Mouse (Mus musculus): ENCODE results near the gene Npm1. TPM values are rescaled to one million over a fixed set of nuclear protein-coding genes. Genes with fewer than 3 reads are reported as not detected.

The Npm1 gene
- polyA plus RNA-seq, 1 experiment from 2014 or later, result 908 TPM

GRCm38 (mm10) chr11:33179802-33180201 is 16.8 kb upstream of the Npm1 start:
- CTCF ChIA-PET, result interaction anchor here (1.5 to 3.0 kb wide), 3 partner anchors 111 to 434 kb away, joined by 3 to 15 read pairs (median 8); no protein-coding TSS in a partner anchor
- TF ChIP-seq CTCF (IDR thresholded peaks at IDR 0.05), result no peak
- POLR2A ChIA-PET, result no interaction called here
- no peak for ATAC-seq
- DNase-seq (ENCODE audit: low read depth, low spot score), result no peak
- in situ Hi-C loops (cut with MboI; ENCODE audit: low pct_unique_long_range_greater_than_20kb), result loop anchor here (5.0 kb wide), 4 partner anchors 117 to 542 kb away; no protein-coding TSS in a partner anchor
- peaks cover 10% of the 10 kb centered on the region for H3K27me3 ChIP-seq

GRCm38 (mm10) chr11:33176525-33177245 is 13.7 kb upstream of the Npm1 start:
- POLR2A ChIA-PET, result no interaction called here
- peak; percentile 92 for TF ChIP-seq CTCF (IDR thresholded peaks at IDR 0.05)
- in situ Hi-C loops (cut with MboI; ENCODE audit: low pct_unique_long_range_greater_than_20kb), result loop anchor here (5.0 kb wide), 4 partner anchors 121 to 546 kb away; no protein-coding TSS in a partner anchor
- CTCF ChIA-PET, result interaction anchor here (0.9 to 3.6 kb wide), 8 partner anchors 9 to 122 kb away, joined by 3 to 62 read pairs (median 3); no protein-coding TSS in a partner anchor
- DNase-seq (ENCODE audit: low read depth, low spot score) (no peak), ATAC-seq (peak; percentile 88)
- H3K27me3 ChIP-seq, result peaks cover 28% of the 10 kb centered on the region

- TF ChIP-seq CTCF (IDR thresholded peaks at IDR 0.05), result no peak
- no peak for ATAC-seq
- POLR2A ChIA-PET, result interaction anchor here (0.9 kb wide), 1 partner anchor 121 kb away, joined by 3 read pairs; no protein-coding TSS in a partner anchor
- CTCF ChIA-PET, result interaction anchor here (0.9 to 3.6 kb wide), 4 partner anchors 108 to 120 kb away, joined by 3 to 62 read pairs (median 12); no protein-coding TSS in a partner anchor
- DNase-seq (ENCODE audit: low read depth, low spot score), result no peak
- H3K27me3 ChIP-seq, result peaks cover 37% of the 10 kb centered on the region
- in situ Hi-C loops (cut with MboI; ENCODE audit: low pct_unique_long_range_greater_than_20kb), result loop anchor here (5.0 kb wide), 4 partner anchors 122 to 547 kb away; no protein-coding TSS in a partner anchor
These were observed 12.8 kb upstream of the Npm1 start for GRCm38 (mm10) chr11:33175768-33176167.

DNA sequence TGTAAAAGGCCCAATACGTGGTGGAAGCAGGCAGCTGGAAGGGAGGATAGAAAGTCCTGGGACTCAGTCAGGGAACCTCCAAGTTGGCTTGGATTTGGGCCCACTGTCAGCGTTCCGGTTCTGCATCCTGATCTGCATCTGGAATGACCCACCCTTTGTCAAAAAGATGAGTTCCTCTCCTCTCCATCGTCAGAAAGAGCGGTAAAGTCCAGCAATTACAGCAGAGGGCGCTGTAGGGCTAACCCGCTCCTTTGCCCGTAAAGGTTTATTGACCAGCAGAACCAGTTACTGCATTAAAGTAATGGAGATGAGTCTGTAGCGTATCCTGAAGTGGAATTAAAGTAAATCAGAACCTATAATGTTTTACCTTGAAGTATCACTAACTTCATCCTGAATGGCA is 7.5 kb upstream of the Npm1 start:
- ATAC-seq, result no peak
- in situ Hi-C loops (cut with MboI; ENCODE audit: low pct_unique_long_range_greater_than_20kb), result no loop called here
- TF ChIP-seq CTCF (IDR thresholded peaks at IDR 0.05), result peak; percentile 84
- no peak for DNase-seq (ENCODE audit: low read depth, low spot score)
- H3K27me3 ChIP-seq, result peaks cover 49% of the 10 kb centered on the region
- CTCF ChIA-PET, result interaction anchor here (1.0 to 1.5 kb wide), 2 partner anchors 123 to 126 kb away, joined by 3 to 5 read pairs; no protein-coding TSS in a partner anchor
- POLR2A ChIA-PET, result no interaction called here

GRCm38 (mm10) chr11:33162211-33162997 is 602 bp downstream of the Npm1 start:
- DNase-seq (ENCODE audit: low read depth, low spot score) (no peak), ATAC-seq (peak; percentile 46)
- TF ChIP-seq CTCF (IDR thresholded peaks at IDR 0.05), result no peak
- ChIA-PET POLR2A (no interaction called here), CTCF (no interaction called here)
- peaks cover 6% of the 10 kb centered on the region for H3K27me3 ChIP-seq
- in situ Hi-C loops (cut with MboI; ENCODE audit: low pct_unique_long_range_greater_than_20kb), result no loop called here

DNA sequence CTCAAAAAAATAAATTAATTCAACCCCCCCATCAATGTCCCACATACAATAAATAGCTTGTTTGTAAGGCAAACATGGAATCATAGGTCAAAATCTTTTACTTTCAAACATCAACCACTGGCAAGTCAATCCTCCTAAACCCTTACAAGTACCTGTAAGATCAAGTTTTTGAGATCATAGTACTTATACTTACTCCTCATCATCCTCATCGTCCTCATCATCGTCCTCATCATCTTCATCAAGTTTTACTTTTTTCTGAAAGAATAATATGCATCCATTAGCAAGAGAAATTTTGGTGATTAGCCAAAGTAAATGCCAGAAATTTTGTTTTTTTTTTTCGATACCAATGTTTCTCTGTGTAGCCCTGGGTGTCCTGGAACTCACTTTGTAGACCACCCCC is 3.3 kb downstream of the Npm1 start:
- no peak for TF ChIP-seq CTCF (IDR thresholded peaks at IDR 0.05)
- in situ Hi-C loops (cut with MboI; ENCODE audit: low pct_unique_long_range_greater_than_20kb), result no loop called here
- ChIA-PET CTCF (no interaction called here), POLR2A (no interaction called here)
- ATAC-seq (no peak), DNase-seq (ENCODE audit: low read depth, low spot score) (no peak)
- no peaks in the 10 kb centered on the region for H3K27me3 ChIP-seq

DNA sequence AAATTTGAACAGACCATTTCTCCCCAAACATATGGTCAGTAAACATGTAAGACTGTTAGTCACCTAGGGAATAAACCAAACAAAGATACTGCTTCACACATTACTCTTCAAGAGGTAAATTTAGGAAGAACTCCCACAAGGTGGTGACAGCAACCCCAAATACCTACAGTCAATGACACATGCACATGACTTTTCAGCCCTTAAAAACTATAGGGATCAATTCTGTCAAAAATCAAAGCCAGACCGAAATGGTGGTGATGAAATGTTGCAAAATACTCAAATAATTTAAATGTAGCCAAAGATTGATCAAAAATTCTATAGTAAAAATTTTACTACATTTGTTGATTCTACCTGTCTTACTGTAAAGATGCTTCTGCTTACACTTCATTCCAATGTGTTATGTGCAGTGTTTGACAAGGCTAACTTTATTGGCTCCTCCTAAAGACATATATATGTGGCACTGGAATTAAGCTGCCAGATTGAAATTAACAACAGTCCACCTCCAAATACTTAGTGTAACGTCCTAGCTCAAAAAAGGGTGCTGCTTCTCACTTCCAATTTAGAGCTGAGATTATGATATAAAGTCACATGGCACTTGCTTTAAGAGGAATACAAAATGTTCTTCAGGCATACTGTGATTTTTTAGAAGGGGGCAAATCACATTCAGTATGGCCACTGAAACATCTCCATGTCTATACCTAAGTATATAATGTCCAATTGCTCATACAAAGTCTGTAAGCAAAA is 5.4 kb downstream of the Npm1 start:
- TF ChIP-seq CTCF (IDR thresholded peaks at IDR 0.05), result no peak
- DNase-seq (ENCODE audit: low read depth, low spot score) (no peak), ATAC-seq (no peak)
- ChIA-PET POLR2A (no interaction called here), CTCF (interaction anchor here (0.9 kb wide), 1 partner anchor 9 kb away, joined by 3 read pairs; no protein-coding TSS in a partner anchor)
- H3K27me3 ChIP-seq, result no peaks in the 10 kb centered on the region
- in situ Hi-C loops (cut with MboI; ENCODE audit: low pct_unique_long_range_greater_than_20kb), result no loop called here

DNA sequence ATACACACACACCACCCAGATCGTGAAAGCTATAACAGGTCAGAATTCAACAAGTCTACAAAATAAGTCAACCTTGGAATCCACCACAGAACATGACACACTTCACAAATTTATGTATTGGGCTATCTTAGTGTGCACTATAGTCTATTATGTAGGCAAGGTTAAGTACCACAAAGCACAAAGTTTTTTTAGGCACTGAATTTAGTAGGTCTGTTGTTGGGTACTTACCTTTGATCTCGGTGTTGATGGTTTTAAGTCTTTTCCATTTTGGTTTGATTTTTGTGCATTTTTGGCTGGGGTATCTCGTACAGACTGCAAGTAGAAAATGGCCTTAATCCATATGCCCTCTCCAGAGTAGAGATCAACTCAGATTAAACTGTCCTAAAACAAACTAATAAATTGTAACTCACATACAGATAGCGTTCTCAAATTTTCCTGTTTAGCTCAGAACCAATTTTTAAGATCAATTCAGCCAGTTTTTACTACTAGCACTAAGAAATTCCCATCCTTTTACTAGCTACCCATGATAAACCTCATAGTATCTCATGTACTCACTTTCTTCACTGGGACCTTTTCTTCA is 6.5 kb downstream of the Npm1 start:
- in situ Hi-C loops (cut with MboI; ENCODE audit: low pct_unique_long_range_greater_than_20kb), result no loop called here

GRCm38 (mm10) chr11:33154459-33154858 is 8.5 kb downstream of the Npm1 start:
- DNase-seq (ENCODE audit: low read depth, low spot score) (no peak), ATAC-seq (no peak)
- ChIA-PET CTCF (no interaction called here), POLR2A (no interaction called here)
- H3K27me3 ChIP-seq, result no peaks in the 10 kb centered on the region
- in situ Hi-C loops (cut with MboI; ENCODE audit: low pct_unique_long_range_greater_than_20kb), result no loop called here
- no peak for TF ChIP-seq CTCF (IDR thresholded peaks at IDR 0.05)

More for the DNA sequence above, 6.5 kb downstream of the Npm1 start:
- no peak for TF ChIP-seq CTCF (IDR thresholded peaks at IDR 0.05)
- ChIA-PET CTCF (no interaction called here), POLR2A (no interaction called here)
- no peak for ATAC-seq
- no peaks in the 10 kb centered on the region for H3K27me3 ChIP-seq
- DNase-seq (ENCODE audit: low read depth, low spot score), result no peak

- no peak for TF ChIP-seq CTCF (IDR thresholded peaks at IDR 0.05)
- POLR2A ChIA-PET, result interaction anchor here (0.7 kb wide), 1 partner anchor 382 kb away, joined by 4 read pairs; no protein-coding TSS in a partner anchor
- no peaks in the 10 kb centered on the region for H3K27me3 ChIP-seq
- DNase-seq (ENCODE audit: low read depth, low spot score) (no peak), ATAC-seq (no peak)
- in situ Hi-C loops (cut with MboI; ENCODE audit: low pct_unique_long_range_greater_than_20kb), result no loop called here
- CTCF ChIA-PET, result interaction anchor here (0.7 to 1.0 kb wide), 2 partner anchors 10 to 41 kb away, joined by 3 read pairs; no protein-coding TSS in a partner anchor
These were observed 10.0 kb downstream of the Npm1 start for GRCm38 (mm10) chr11:33152997-33153396.
